Mouse (Mus musculus) embryonic facial prominence, embryonic 11.5 days (tissue): Measurements from ENCODE around the gene Ankrd55. TPM values are rescaled to one million over a fixed set of nuclear protein-coding genes. Genes with fewer than 3 reads are reported as not detected.

Source experiments
- ATAC-seq: fragments of 200-750 bp; cut with Nextera tagmentation; replicated peaks from 2 replicates; pipeline ENCODE4 v1.8.0; 2017; ENCODE audit warnings: low read depth; ENCODE audit not compliant: insufficient number of reproducible peaks, low FRiP score, low TSS enrichment
- DNase-seq: peaks from one replicate; pipeline ENCODE4 v3.0.0-alpha.2; 2015; ENCODE audit warnings: low spot score
- H3K27ac ChIP-seq: fragments of 300-500 bp; sonication (generic); replicated peaks from 2 replicates; pipeline ENCODE4 v1.5.1; 2014; ENCODE audit warnings: mild to moderate bottlenecking, low read depth, low read length, control low read depth
- H3K27me3 ChIP-seq: fragments of 300-500 bp; sonication (generic); 2 replicates; pipeline ENCODE4 v1.6.1; 2014; ENCODE audit warnings: mild to moderate bottlenecking, low read length, moderate library complexity, mixed read lengths; ENCODE audit not compliant: control insufficient read depth, insufficient read depth
- H3K36me3 ChIP-seq: fragments of 300-500 bp; sonication (generic); replicated peaks from 2 replicates; pipeline ENCODE4 v1.6.1; 2014; ENCODE audit warnings: low read depth, mild to moderate bottlenecking, low read length, moderate library complexity, mixed read lengths; ENCODE audit not compliant: control insufficient read depth, insufficient read depth
- H3K4me1 ChIP-seq: fragments of 300-500 bp; sonication (generic); 2 replicates; pipeline ENCODE4 v1.6.1; 2014; ENCODE audit warnings: low read length, mixed read lengths; ENCODE audit not compliant: control insufficient read depth, insufficient read depth
- H3K4me2 ChIP-seq: fragments of 300-500 bp; sonication (generic); 2 replicates; pipeline ENCODE4 v1.6.1; 2014; ENCODE audit warnings: low read depth, mild to moderate bottlenecking, control low read depth, low read length, moderate library complexity
- H3K4me3 ChIP-seq: fragments of 300-500 bp; sonication (generic); 2 replicates; pipeline ENCODE4 v1.5.1; 2014; ENCODE audit warnings: low read depth, low read length, control low read depth
- H3K9ac ChIP-seq: fragments of 300-500 bp; sonication (generic); replicated peaks from 2 replicates; pipeline ENCODE4 v1.6.1; 2014; ENCODE audit warnings: mild to moderate bottlenecking, control low read depth, low read length
- H3K9me3 ChIP-seq: fragments of 300-500 bp; sonication (generic); replicated peaks from 2 replicates; pipeline ENCODE4 v1.6.1; 2016; ENCODE audit warnings: mild to moderate bottlenecking, low read length, inconsistent platforms, mixed read lengths; ENCODE audit not compliant: control insufficient read depth
- WGBS: fragments of 180-500 bp; shearing (Covaris S2); extraction: QIAGEN DNeasy Blood & Tissue Kit; methylation state at CpG from one replicate; pipeline ENCODE4 v1.1.7; 2014; 5-methylcytosine and 5-hydroxymethylcytosine counted together
- polyA plus RNA-seq: library from polyadenylated mRNA; unstranded; fragments of >200 nt; fragmentation: Nextera tagmentation; extraction: Ambion mirVana; gene quantifications from 2 replicates; pipeline ENCODE4 v1.2.1, GENCODE M21; 2014

Ankrd55 gene
- polyA plus RNA-seq, 1 experiment from 2014 or later: 1.1 TPM

DNA sequence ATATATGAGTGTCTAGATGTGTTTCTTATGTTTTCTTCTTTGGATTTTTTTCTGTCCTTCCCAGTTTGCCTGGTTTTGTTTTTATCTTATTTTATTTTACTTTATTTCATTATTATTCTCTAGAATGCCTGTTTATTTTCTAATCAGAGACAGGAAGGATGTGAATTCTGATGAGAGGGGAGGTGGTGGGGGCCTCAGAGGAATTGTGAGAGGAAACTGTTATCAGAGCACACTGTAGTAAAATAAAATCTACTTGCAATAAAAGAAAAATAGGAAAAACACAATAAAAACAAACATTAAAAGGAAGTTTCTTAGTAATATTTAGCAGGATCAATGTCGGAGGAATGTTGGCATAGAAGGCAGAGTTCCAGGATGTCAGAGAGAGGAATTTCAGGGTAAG lies 116.9 kb downstream of the Ankrd55 start:
- DNase-seq (no peak), ATAC-seq (no peak)
- H3K4me3 ChIP-seq: no peak overlapping the region
- no peaks in the 10 kb centered on the region for H3K9me3 ChIP-seq
- H3K27ac ChIP-seq: no peak overlapping the region
- H3K27me3 ChIP-seq: no peaks in the 10 kb centered on the region
- H3K4me1 ChIP-seq: no peaks in the 10 kb centered on the region
- H3K36me3 ChIP-seq: no peaks in the 10 kb centered on the region
- H3K9ac ChIP-seq: no peak overlapping the region
- WGBS: 63% methylated on average over 1 of the region's 1 CpGs
- no peak overlapping the region for H3K4me2 ChIP-seq

DNA sequence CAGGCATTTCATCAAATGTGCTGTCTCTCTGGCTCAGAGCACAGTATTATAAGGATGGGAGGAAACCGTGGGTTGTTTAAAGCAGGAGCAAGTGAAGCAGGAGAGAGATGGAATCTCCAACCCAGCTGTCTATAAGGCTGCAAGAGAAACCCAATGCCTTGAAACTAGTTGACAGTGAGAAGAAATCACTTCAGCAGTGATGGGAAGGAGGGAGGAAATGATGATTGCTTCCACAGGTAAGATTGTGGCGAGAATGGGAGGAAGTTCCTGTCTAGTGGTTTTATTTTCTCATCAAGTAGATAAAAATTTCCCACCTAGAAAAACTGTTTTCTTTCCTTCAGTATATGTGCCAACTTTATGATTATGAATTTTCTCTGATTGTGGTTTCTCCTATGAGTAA lies 118.4 kb downstream of the Ankrd55 start:
- Histone ChIP-seq H3K9ac (no peak overlapping the region), H3K4me3 (no peak overlapping the region), H3K4me2 (no peak overlapping the region), H3K36me3 (no peaks in the 10 kb centered on the region), H3K9me3 (no peaks in the 10 kb centered on the region), H3K4me1 (no peaks in the 10 kb centered on the region), H3K27me3 (no peaks in the 10 kb centered on the region), H3K27ac (no peak overlapping the region)
- DNase-seq (no peak), ATAC-seq (no peak)
- 80% methylated on average over 2 of the region's 2 CpGs for WGBS

DNA sequence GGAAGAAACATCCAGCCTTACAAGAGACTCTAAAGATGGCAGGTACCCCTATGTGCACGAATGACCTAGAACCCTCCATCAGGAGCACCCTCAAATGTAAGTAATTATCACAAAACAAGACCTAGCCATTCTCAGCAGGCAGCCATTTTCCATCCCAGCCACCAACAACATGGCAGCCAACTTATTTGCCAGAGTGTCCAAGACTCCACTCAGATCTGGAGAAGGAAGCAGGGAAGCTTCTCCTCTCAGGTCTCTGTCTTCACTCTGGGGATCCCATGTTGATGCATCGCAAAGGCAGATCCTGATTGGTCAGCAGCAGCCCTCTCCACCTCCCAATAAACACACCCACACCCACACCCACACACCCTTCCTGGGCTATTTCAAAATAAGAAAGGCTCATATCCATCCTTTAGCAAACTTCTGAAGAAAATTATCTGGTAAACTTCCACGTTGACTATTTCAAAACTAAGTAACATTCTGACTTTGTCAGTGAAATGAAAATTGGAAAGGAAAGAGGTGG lies 119.0 kb downstream of the Ankrd55 start:
- H3K9ac ChIP-seq: no peak overlapping the region
- no peaks in the 10 kb centered on the region for H3K4me1 ChIP-seq
- 95% methylated on average over 3 of the region's 3 CpGs for WGBS
- H3K27me3 ChIP-seq: no peaks in the 10 kb centered on the region
- no peaks in the 10 kb centered on the region for H3K36me3 ChIP-seq
- DNase-seq (no peak), ATAC-seq (no peak)
- H3K4me2 ChIP-seq: no peak overlapping the region
- no peaks in the 10 kb centered on the region for H3K9me3 ChIP-seq
- H3K4me3 ChIP-seq: no peak overlapping the region
- H3K27ac ChIP-seq: no peak overlapping the region

DNA sequence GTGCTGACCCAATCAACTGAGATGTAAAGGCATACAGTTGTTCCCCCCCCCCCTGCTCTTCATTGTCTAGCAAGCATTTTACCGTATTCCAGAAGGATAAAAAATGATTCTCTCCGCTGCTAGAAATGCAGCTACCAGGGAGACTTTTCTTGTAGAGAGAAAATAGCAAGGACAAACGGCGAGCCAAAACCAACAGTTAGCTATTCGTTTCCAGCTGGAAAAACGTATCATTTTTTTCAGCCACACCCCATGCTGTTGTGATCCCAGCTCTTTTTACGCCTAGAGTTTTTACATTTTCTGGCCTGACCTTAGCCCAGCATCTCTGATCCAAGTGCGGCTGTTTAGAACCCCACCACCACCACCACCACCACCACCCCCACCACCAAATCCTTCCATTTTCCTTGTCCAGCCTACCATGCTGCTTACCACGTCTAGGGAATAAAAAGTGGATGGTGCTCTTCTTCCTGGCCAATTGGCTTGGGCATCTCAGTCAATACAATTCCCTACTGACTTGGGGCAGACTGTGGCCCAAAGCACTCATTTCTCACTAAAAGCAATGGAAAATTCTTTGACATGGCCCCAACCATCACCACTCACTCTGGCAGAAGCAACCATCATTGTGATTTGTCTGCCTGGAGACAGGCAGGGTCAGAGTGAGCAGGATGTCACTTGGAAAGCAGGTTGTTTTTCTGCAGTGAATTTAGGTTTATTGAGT lies 119.7 kb downstream of the Ankrd55 start:
- DNase-seq (no peak), ATAC-seq (no peak)
- no peaks in the 10 kb centered on the region for H3K27me3 ChIP-seq
- 74% methylated on average over 9 of the region's 9 CpGs for WGBS
- H3K27ac ChIP-seq: no peak overlapping the region
- no peaks in the 10 kb centered on the region for H3K4me1 ChIP-seq
- no peak overlapping the region for H3K4me3 ChIP-seq
- H3K9ac ChIP-seq: no peak overlapping the region
- H3K36me3 ChIP-seq: no peaks in the 10 kb centered on the region
- H3K4me2 ChIP-seq: no peak overlapping the region
- H3K9me3 ChIP-seq: no peaks in the 10 kb centered on the region

DNA sequence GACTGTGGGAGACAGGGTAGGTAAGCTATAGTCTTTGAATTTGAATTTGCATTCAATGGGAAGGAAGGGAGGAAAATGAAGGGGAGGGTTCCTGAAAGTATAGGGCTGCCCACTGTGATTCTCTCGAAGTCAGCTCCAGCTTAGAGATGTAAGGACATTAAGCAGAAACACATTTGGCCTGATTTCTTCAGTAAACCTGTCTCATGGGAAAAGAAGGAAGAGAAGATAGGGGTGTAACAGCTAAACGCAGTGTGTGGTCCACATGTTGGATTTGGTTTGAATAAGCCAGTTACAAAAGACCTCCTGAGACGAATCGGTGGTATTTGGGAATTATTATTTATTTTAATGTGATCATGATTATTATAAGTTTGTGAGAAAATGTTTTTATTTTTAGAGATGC lies 120.5 kb downstream of the Ankrd55 start:
- Histone ChIP-seq H3K9ac (no peak overlapping the region), H3K27me3 (no peaks in the 10 kb centered on the region), H3K4me1 (no peaks in the 10 kb centered on the region), H3K36me3 (no peaks in the 10 kb centered on the region), H3K9me3 (no peaks in the 10 kb centered on the region), H3K4me3 (no peak overlapping the region), H3K27ac (no peak overlapping the region), H3K4me2 (no peak overlapping the region)
- WGBS: 65% methylated on average over 4 of the region's 4 CpGs
- ATAC-seq (no peak), DNase-seq (no peak)

DNA sequence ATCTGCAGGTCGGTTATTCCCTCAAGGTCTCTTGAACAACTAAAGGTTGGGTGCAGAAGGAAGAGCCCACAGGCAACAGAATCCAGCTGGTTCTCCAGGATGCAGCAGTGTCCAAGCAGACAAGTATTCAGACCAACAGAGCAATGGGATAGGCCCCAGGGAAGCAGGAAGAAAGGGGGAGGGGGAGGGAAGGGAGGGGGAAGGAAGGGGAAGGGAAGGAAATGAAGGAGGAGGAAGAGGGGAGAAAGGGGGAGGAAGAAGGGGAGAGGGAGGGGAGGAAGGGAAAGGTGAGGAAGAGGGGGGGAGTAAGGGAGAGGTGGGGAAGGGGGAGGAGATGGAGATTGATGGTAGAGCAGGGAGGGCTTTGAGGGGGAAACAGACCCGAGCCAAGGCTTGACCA lies 121.1 kb downstream of the Ankrd55 start:
- Histone ChIP-seq H3K4me3 (no peak overlapping the region), H3K9ac (no peak overlapping the region), H3K4me2 (no peak overlapping the region), H3K4me1 (no peaks in the 10 kb centered on the region), H3K27me3 (no peaks in the 10 kb centered on the region), H3K9me3 (no peaks in the 10 kb centered on the region), H3K27ac (no peak overlapping the region), H3K36me3 (no peaks in the 10 kb centered on the region)
- no peak for DNase-seq
- no peak for ATAC-seq
- WGBS: 77% methylated on average over 2 of the region's 2 CpGs

DNA sequence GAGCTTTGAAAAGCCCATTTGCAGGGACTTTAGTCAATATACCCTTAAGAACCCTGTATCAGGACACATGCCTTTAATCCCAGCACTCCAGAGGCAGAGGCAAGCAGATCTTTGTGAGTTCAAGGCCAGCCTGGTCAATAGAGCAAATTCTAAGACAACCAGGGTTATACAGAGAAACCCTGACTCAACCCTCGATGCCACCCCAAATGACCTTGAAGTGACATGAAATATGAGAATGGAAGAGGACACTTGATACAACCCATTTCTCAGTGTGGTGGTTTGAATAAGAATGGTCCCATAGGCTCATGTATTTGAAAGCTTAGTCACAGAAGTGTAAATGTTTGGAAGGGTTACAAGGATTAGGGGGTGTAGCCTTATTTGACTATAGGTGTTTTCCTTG lies 121.6 kb downstream of the Ankrd55 start:
- no peaks in the 10 kb centered on the region for H3K9me3 ChIP-seq
- no peaks in the 10 kb centered on the region for H3K4me1 ChIP-seq
- H3K36me3 ChIP-seq: no peaks in the 10 kb centered on the region
- no peaks in the 10 kb centered on the region for H3K27me3 ChIP-seq
- ATAC-seq (no peak), DNase-seq (no peak)
- WGBS: 65% methylated on average over 1 of the region's 1 CpGs
- H3K4me3 ChIP-seq: no peak overlapping the region
- H3K27ac ChIP-seq: no peak overlapping the region
- H3K4me2 ChIP-seq: no peak overlapping the region
- H3K9ac ChIP-seq: no peak overlapping the region

DNA sequence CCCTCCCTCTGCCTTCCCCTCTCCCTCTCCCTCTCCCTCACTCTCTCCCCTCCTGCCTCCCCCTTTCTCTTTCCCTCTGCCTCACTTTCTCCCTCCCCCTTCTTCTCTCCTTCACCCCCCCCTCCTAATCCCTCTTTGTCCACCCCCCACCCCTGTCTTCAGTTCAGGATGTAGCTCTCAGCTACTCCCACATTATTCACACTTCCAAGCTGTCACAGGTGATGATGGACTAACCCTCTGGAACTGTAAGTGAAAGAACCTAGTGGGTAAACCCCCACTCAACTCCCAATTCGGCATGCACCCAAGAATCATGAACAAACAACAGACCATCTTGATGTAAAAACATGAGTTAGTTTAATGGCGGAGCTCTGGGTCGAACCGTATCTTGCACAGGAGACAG lies 122.2 kb downstream of the Ankrd55 start:
- 95% methylated on average over 4 of the region's 4 CpGs for WGBS
- H3K4me1 ChIP-seq: no peaks in the 10 kb centered on the region
- H3K4me3 ChIP-seq: no peak overlapping the region
- H3K9ac ChIP-seq: no peak overlapping the region
- no peak overlapping the region for H3K27ac ChIP-seq
- no peaks in the 10 kb centered on the region for H3K27me3 ChIP-seq
- ATAC-seq (no peak), DNase-seq (no peak)
- H3K4me2 ChIP-seq: no peak overlapping the region
- H3K9me3 ChIP-seq: no peaks in the 10 kb centered on the region
- H3K36me3 ChIP-seq: no peaks in the 10 kb centered on the region
